Mouse (Mus musculus) cerebellum, postnatal 36 days (tissue): ENCODE data around the gene Csk.

ENCODE experiments used
- DNase-seq, 2 experiments: peaks; one replicate each; pipeline ENCODE4 v3.0.0; 2021 to 2022; ENCODE audit warnings: mixed read lengths in 2 of 2

Csk gene

GRCm38 (mm10) chr9:57637272-57637671 is 16.2 kb downstream of the Csk start:
- DNase-seq, result no peak

GRCm38 (mm10) chr9:57633481-57634024 is 19.9 kb downstream of the Csk start:
- no peak for DNase-seq

- peak; percentile 81 for DNase-seq
These were observed 24.1 kb downstream of the Csk start for GRCm38 (mm10) chr9:57629118-57629874.

- DNase-seq, result no peak
These were observed 24.7 kb downstream of the Csk start for GRCm38 (mm10) chr9:57628717-57629116.

- no peak for DNase-seq
These were observed 25.5 kb downstream of the Csk start for GRCm38 (mm10) chr9:57627892-57628291.

GRCm38 (mm10) chr9:57627191-57627590 is 26.2 kb downstream of the Csk start:
- DNase-seq, result no peak

GRCm38 (mm10) chr9:57625674-57626500 is 27.5 kb downstream of the Csk start:
- peak; percentile 27 to 39 for DNase-seq

- no peak for DNase-seq
These were observed 29.1 kb downstream of the Csk start for GRCm38 (mm10) chr9:57624295-57624694.

- DNase-seq, result no peak
These were observed 32.8 kb downstream of the Csk start, which contains the start of gene Lman1l for GRCm38 (mm10) chr9:57620674-57621073. TSS of gene Lman1l (minus strand) at chr9:57620774.

- DNase-seq, result no peak
These were observed 34.6 kb downstream of the Csk start for GRCm38 (mm10) chr9:57618854-57619253.

GRCm38 (mm10) chr9:57617556-57618169 is 35.8 kb downstream of the Csk start:
- no peak for DNase-seq

GRCm38 (mm10) chr9:57614786-57615185 is 38.6 kb downstream of the Csk start:
- DNase-seq, result no peak

GRCm38 (mm10) chr9:57613975-57614374 is 39.5 kb downstream of the Csk start:
- no peak for DNase-seq

GRCm38 (mm10) chr9:57612587-57612986 is 40.8 kb downstream of the Csk start:
- DNase-seq, result no peak

- DNase-seq, result peak; percentile 43 to 51
These were observed 43.0 kb downstream of the Csk start for GRCm38 (mm10) chr9:57610359-57610826.

- no peak for DNase-seq
These were observed 43.6 kb downstream of the Csk start for GRCm38 (mm10) chr9:57609803-57610202.

GRCm38 (mm10) chr9:57606139-57606851 is 47.1 kb downstream of the Csk start, which contains the start of gene Cplx3:
TSS of gene Cplx3 (minus strand) at chr9:57606281.
- DNase-seq, result no peak

- DNase-seq, result no peak
These were observed 47.9 kb downstream of the Csk start for GRCm38 (mm10) chr9:57605503-57605902.

- DNase-seq, result no peak
These were observed 48.6 kb downstream of the Csk start for GRCm38 (mm10) chr9:57604875-57605274.

- no peak for DNase-seq
These were observed 51.3 kb downstream of the Csk start for GRCm38 (mm10) chr9:57602098-57602497.

- DNase-seq, result peak in 1 of 2 experiments; percentile 44
These were observed 52.1 kb downstream of the Csk start for GRCm38 (mm10) chr9:57601353-57601706.

GRCm38 (mm10) chr9:57600620-57601352 is 52.6 kb downstream of the Csk start:
- DNase-seq, result no peak
